Mouse (Mus musculus) spleen, adult 2 months (tissue): Measurements from ENCODE around the gene Itfg1.

Source experiments
- CTCF ChIP-seq: fragments of 200-500 bp; IDR thresholded peaks from 2 replicates; pipeline ENCODE4 v1.5.1; 2011; ENCODE audit warnings: mild to moderate bottlenecking, inconsistent platforms; ENCODE audit not compliant: insufficient read depth, insufficient read length, insufficient replicate concordance; ENCODE audit errors: extremely low read depth
- POLR2A ChIP-seq: fragments of 200-500 bp; IDR thresholded peaks from 2 replicates; pipeline ENCODE4 v1.6.1; 2011; ENCODE audit warnings: low read depth, low read length, inconsistent platforms

GRCm38 (mm10) chr8:85862381-85862780 lies 21.7 kb upstream of the Itfg1 start:
- TF ChIP-seq CTCF, result no peak
- no peak for TF ChIP-seq POLR2A
